Mouse (Mus musculus) kidney, adult 8-10 months (tissue): ENCODE measurements around the gene Lrrn4.

Source experiments
- DNase-seq, 2 experiments: peaks; one replicate each; pipeline ENCODE4 v3.0.0; 2022

Gene Lrrn4

DNA sequence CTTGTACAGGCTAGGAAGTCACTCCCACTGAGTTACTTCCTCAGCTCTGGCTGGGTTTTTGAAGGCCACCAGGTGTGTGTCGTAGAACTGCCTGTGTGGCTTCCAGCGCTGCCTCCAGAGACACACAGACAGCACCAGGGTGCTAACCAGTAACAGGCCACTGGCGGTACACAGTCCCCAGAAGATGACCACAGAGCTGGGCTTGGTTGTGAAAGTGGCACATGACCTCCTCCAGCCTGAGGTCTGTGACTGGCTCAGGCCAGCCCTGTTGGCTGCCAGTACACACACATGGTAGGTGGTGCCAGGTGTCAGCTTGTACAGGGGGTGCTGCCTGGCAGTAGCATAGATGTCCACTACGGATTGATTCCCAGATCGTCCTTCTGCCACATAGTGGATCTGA lies 11.0 kb downstream of the Lrrn4 start:
- DNase-seq: no peak

DNA sequence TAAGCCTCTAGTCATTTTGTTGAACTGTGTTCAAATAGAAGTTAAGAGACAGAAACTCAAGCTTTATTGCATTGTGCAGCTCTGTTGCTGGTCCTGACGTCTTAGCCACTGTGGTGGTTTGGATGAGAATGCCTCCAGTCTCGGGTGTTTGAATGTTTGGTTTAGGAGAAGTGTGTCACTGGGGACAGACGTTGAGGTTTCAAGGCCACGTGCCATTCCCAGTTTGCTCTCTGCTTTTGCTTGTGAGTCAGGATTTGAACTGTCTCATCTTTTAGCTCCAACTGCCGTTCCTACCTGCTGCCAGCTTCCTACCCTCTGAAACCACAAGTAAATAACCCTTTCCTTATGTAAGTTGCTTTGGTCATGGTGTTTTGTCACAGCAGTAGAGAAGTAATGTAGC lies 13.2 kb downstream of the Lrrn4 start:
- no peak for DNase-seq

DNA sequence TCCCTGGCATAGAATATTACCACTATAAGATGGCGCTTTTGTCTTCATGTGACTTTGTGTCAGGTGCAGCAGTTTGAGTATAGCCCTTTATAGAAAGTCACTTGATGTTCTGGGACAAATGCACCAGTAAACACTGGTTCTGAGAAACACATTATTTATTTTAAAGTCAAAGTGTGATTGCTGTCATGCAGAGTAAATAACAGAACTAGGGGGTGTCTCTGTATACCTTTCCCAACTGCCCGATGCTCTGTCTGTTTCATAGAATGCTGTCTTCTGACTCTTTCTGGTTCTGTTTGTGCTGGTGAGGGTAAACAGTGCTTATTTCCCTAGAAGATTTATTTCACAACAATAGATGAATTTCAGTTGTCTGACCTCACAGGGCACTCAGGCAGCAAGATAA lies 17.4 kb downstream of the Lrrn4 start:
- no peak for DNase-seq

DNA sequence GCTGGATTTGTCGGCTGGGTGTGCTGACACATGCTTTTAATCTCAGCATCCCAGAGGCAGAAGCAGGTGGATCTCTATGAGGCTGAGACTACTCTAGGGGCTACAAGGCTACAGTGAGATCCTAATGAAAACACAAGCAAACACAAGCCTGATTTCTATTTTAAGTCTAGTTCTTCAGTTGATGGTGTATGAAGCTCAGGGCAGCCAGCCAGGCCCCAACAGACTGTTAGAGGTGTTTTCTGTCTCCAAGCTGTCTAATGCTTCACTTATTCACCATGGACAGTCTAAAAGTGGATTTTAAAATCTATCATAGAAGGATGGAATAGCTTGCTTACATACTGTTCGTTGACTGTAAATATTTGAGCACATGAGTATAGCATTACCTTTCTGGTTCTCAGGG lies 19.2 kb downstream of the Lrrn4 start:
- DNase-seq: no peak

- no peak for DNase-seq
Observed at GRCm38 (mm10) chr2:132860435-132860834, 20.3 kb downstream of the Lrrn4 start.

DNA sequence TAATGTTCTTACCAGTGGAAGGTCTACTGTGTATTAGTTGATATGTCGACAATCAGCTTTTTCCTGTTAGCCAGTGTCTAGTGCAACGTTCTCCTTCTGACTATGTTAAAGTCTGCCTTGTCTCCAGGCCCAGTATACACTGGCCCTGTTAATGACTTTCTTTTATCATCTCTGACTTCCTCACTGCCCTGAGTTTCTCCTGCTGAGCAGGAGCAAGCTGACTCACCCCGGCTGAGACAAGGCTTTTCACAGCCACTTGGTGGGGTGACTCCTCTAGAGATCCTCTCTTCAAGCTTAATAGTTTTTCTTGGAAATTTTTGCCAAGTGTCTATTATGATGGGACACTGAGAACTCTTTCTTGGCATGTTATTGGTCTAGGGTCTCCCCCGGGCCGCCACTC lies 24.4 kb downstream of the Lrrn4 start:
- DNase-seq: no peak

DNA sequence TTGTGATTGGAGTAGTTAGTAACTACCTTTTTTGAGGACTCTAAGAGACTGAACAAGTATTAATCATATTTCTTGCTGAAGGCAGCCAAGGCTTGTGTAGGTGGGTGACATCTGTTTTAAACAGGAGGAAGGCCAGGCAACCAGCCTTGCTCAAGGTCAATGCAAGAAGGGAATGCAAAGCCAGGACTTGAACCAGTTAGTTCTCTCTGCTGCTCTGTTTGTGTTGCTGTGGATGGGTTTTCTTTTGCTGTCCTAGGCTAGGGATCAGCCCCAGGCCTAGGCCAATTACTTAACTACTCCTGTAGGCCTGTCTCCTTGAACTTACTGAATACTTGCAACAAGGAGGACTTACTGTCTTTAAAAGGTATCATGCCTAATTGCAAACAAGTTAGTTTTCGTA lies 27.6 kb downstream of the Lrrn4 start:
- DNase-seq: no peak

DNA sequence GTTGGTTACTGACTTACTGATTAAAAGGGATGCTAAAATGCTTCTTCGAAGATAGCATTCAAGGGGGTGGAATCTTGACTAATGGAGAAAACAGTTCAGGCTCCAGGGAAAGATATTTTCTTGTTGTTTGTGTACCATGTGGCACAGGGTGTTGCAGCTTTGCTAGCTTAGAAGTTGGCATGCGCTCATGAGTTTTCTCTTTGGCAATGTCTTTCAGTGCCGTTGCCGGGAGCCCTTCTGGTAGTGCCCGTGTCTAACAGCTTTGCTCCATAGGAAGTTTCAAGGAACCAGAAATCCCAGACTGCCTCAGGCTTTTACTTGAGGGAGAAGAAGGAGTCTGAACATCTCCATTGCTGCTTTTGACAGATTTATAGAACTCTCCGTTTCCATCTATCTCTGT lies 31.6 kb downstream of the Lrrn4 start:
- DNase-seq: no peak

GRCm38 (mm10) chr2:132848361-132848760 lies 32.3 kb downstream of the Lrrn4 start:
- no peak for DNase-seq

DNA sequence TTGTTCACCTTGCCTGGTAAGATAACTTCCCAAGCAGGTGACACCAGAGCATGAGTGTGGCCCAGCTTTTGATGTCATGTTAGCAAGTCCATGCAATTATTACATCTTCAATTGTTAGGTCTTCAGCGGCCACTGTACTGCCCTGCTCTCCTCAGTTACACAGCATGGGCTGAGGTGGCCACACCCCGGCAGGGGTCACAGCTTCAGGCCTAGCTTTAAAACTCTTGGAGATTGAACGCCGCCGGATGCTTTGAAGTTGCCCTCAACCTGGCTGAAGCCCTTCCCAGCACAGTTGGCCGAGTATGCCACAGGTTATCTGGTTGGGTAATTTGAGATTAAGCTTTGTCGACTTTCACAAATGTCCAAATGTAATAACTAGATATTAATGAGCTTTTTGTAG lies 33.1 kb downstream of the Lrrn4 start:
- DNase-seq: no peak

- peak; percentile 93 to 97 for DNase-seq
Observed at GRCm38 (mm10) chr2:132846407-132847358, 34.0 kb downstream of the Lrrn4 start, which contains the start of gene Crls1. TSS of gene Crls1 (plus strand) at chr2:132846666.

DNA sequence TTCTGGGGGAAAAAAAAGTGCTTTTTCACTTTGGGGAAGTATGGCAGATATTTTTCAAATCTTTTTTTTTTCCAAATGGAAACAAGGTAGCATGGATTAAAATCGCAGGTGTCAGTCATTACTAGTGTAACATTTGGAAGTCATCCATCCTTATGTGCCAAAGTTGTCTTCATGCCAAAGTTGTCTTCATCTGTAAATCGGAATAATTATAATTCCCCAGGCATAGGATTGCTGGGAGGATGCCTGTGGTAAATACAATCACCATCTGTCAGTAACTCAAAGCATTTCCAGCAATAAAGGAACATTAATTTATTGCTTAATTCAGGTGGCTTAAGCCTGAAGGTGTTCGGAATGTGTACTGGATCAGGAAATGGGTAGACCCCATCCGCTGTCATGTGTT lies 39.6 kb downstream of the Lrrn4 start:
- no peak for DNase-seq
